Mouse (Mus musculus): ENCODE results near the gene Lrrc28. TPM values are rescaled to one million over a fixed set of nuclear protein-coding genes. Genes with fewer than 3 reads are reported as not detected.

Gene Lrrc28
- total RNA-seq, 2 experiments from 2014 or later, result 15.5 TPM

Other genes starting within 250 kb of the Lrrc28 start
- 10 to 100 TPM; 21.9 to 22.0 TPM for gene Ttc23, start 2.1 kb upstream of the Lrrc28 start, total RNA-seq (2021)
- 1 to 10 TPM; 5.0 to 5.8 TPM for gene Synm, start 114.5 kb upstream of the Lrrc28 start, total RNA-seq (2021)